Mouse (Mus musculus) intestine, embryonic 14.5 days (tissue): ENCODE measurements around the gene Nos1ap. TPM values are rescaled to one million over a fixed set of nuclear protein-coding genes. Genes with fewer than 3 reads are reported as not detected.

Experiments
- ATAC-seq: fragments of 200-750 bp; cut with Nextera tagmentation; replicated peaks from 2 replicates; pipeline ENCODE4 v1.8.0; 2017; ENCODE audit warnings: low read depth, moderate number of reproducible peaks, moderate TSS enrichment, moderate library complexity; ENCODE audit not compliant: low FRiP score, low TSS enrichment
- DNase-seq: peaks from one replicate; pipeline ENCODE4 v3.0.0-alpha.2; 2018; ENCODE audit warnings: low spot score
- H3K27ac ChIP-seq: fragments of 300-500 bp; sonication (generic); 2 replicates; pipeline ENCODE4 v1.5.1; 2014; ENCODE audit warnings: low read depth, mild to moderate bottlenecking, control low read depth
- H3K27me3 ChIP-seq: fragments of 300-500 bp; sonication (generic); replicated peaks from 2 replicates; pipeline ENCODE4 v1.6.1; 2014; ENCODE audit warnings: low read length, control low read depth; ENCODE audit not compliant: control insufficient read depth, insufficient read depth
- H3K36me3 ChIP-seq: fragments of 300-500 bp; sonication (generic); 2 replicates; pipeline ENCODE4 v1.6.1; 2014; ENCODE audit warnings: low read length, control low read depth; ENCODE audit not compliant: control insufficient read depth, insufficient read depth
- H3K4me1 ChIP-seq: fragments of 300-500 bp; sonication (generic); replicated peaks from 2 replicates; pipeline ENCODE4 v1.6.1; 2014; ENCODE audit warnings: low read length, control low read depth, mixed read lengths; ENCODE audit not compliant: control insufficient read depth, insufficient read depth
- H3K4me2 ChIP-seq: fragments of 300-500 bp; sonication (generic); 2 replicates; pipeline ENCODE4 v1.6.1; 2014; ENCODE audit warnings: low read length
- H3K4me3 ChIP-seq: fragments of 300-500 bp; sonication (generic); 2 replicates; pipeline ENCODE4 v1.5.1; 2014; ENCODE audit warnings: low read depth, low read length, control low read depth, mixed read lengths
- H3K9ac ChIP-seq: fragments of 300-500 bp; sonication (generic); 2 replicates; pipeline ENCODE4 v1.6.1; 2014; ENCODE audit warnings: mild to moderate bottlenecking, low read length
- H3K9me3 ChIP-seq: fragments of 300-500 bp; sonication (generic); 2 replicates; pipeline ENCODE4 v1.6.1; 2016; ENCODE audit warnings: low read length, control low read depth; ENCODE audit not compliant: control insufficient read depth
- WGBS: fragments of 180-500 bp; shearing (Covaris S2); extraction: QIAGEN DNeasy Blood & Tissue Kit; methylation state at CpG from one replicate; pipeline ENCODE4 v1.1.7; 2014; 5-methylcytosine and 5-hydroxymethylcytosine counted together
- polyA plus RNA-seq: library from polyadenylated mRNA; unstranded; fragments of >200 nt; fragmentation: Nextera tagmentation; extraction: Ambion mirVana; gene quantifications from 2 replicates; pipeline ENCODE4 v1.2.1, GENCODE M21; 2014

Gene Nos1ap
- polyA plus RNA-seq, 1 experiment from 2014 or later, result 12.1 TPM

- Histone ChIP-seq H3K4me2 (no peak overlapping the region), H3K9ac (no peak overlapping the region), H3K36me3 (no peaks in the 10 kb centered on the region), H3K9me3 (no peaks in the 10 kb centered on the region), H3K4me3 (no peak overlapping the region), H3K27ac (no peak overlapping the region), H3K27me3 (no peaks in the 10 kb centered on the region), H3K4me1 (peaks cover 11% of the 10 kb centered on the region)
- ATAC-seq (no peak), DNase-seq (no peak)
- WGBS, result 68% methylated on average over 3 of the region's 3 CpGs
These were observed 78.9 kb downstream of the Nos1ap start for GRCm38 (mm10) chr1:170510595-170511240.

GRCm38 (mm10) chr1:170506309-170506708, 83.4 kb downstream of the Nos1ap start:
- WGBS, result 55% methylated on average over 6 of the region's 6 CpGs
- Histone ChIP-seq H3K27ac (no peak overlapping the region), H3K4me2 (no peak overlapping the region), H3K27me3 (no peaks in the 10 kb centered on the region), H3K4me3 (no peak overlapping the region), H3K9me3 (no peaks in the 10 kb centered on the region), H3K9ac (no peak overlapping the region), H3K4me1 (peaks cover 36% of the 10 kb centered on the region), H3K36me3 (no peaks in the 10 kb centered on the region)
- DNase-seq (no peak), ATAC-seq (no peak)

GRCm38 (mm10) chr1:170505107-170505506, 84.6 kb downstream of the Nos1ap start:
- no peaks in the 10 kb centered on the region for H3K9me3 ChIP-seq
- no peak overlapping the region for H3K4me2 ChIP-seq
- H3K4me3 ChIP-seq, result no peak overlapping the region
- 58% methylated on average over 3 of the region's 3 CpGs for WGBS
- ATAC-seq (no peak), DNase-seq (no peak)
- H3K36me3 ChIP-seq, result no peaks in the 10 kb centered on the region
- peaks cover 37% of the 10 kb centered on the region for H3K4me1 ChIP-seq
- no peak overlapping the region for H3K27ac ChIP-seq
- no peaks in the 10 kb centered on the region for H3K27me3 ChIP-seq
- H3K9ac ChIP-seq, result no peak overlapping the region

- DNase-seq (no peak), ATAC-seq (no peak)
- Histone ChIP-seq H3K9me3 (no peaks in the 10 kb centered on the region), H3K27ac (no peak overlapping the region), H3K4me1 (peaks cover 44% of the 10 kb centered on the region), H3K4me2 (no peak overlapping the region), H3K27me3 (no peaks in the 10 kb centered on the region), H3K9ac (no peak overlapping the region), H3K36me3 (no peaks in the 10 kb centered on the region), H3K4me3 (no peak overlapping the region)
- 64% methylated on average over 4 of the region's 4 CpGs for WGBS
These were observed 85.3 kb downstream of the Nos1ap start for GRCm38 (mm10) chr1:170504378-170504777.

GRCm38 (mm10) chr1:170503277-170503739, 86.4 kb downstream of the Nos1ap start:
- Histone ChIP-seq H3K9ac (no peak overlapping the region), H3K27ac (no peak overlapping the region), H3K4me3 (no peak overlapping the region), H3K9me3 (no peaks in the 10 kb centered on the region), H3K36me3 (no peaks in the 10 kb centered on the region), H3K4me1 (peaks cover 44% of the 10 kb centered on the region), H3K27me3 (no peaks in the 10 kb centered on the region), H3K4me2 (no peak overlapping the region)
- DNase-seq (no peak), ATAC-seq (no peak)
- 55% methylated on average over 4 of the region's 4 CpGs for WGBS

DNA sequence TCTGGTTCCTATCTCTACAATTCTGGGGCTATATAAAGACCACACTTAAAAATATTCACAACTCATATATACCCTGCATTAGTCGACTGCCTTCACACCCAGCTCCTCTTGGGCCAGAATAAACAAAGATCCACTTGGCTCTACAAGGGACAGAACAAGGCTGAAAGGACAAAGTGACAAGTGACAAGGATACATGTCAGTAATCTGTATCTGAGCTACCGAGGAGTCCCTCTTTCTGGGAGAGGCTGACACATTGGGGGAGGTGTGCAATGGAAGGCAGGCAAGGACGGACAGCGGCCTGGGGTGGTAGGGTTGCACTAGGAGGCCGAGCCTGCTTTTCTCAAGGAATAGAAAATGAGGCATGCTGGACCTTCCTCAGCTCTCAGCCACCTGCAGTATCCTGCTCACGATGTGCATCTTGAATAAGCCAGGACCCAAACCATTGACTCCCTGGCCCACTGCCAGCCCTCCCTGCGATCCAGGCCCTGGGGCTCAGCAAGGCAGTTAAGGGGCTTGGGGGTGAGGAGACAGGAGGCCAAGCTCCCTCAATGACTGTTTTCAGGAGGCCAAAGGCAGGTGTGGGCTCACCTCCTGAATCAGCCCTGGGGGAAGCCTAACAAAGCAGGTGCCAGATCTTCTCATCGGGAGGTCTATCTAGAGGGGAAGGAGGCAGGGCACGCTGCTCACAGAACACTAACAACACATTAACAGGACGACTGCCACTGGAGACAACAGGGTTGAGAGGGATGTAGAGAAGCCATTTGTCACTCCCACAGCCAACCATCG, 87.0 kb downstream of the Nos1ap start:
- no peak for DNase-seq
- no peak overlapping the region for H3K9ac ChIP-seq
- no peak overlapping the region for H3K4me2 ChIP-seq

GRCm38 (mm10) chr1:170501970-170502369, 87.7 kb downstream of the Nos1ap start:
- Histone ChIP-seq H3K9me3 (no peaks in the 10 kb centered on the region), H3K27ac (no peak overlapping the region), H3K4me1 (peaks cover 44% of the 10 kb centered on the region), H3K9ac (no peak overlapping the region), H3K36me3 (no peaks in the 10 kb centered on the region), H3K4me3 (no peak overlapping the region), H3K27me3 (no peaks in the 10 kb centered on the region), H3K4me2 (no peak overlapping the region)
- DNase-seq, result no peak
- no peak for ATAC-seq
- WGBS, result 93% methylated on average over 1 of the region's 1 CpGs

More for the DNA sequence above, 87.0 kb downstream of the Nos1ap start:
- H3K4me3 ChIP-seq, result no peak overlapping the region
- no peaks in the 10 kb centered on the region for H3K27me3 ChIP-seq
- no peak for ATAC-seq
- no peaks in the 10 kb centered on the region for H3K9me3 ChIP-seq
- H3K27ac ChIP-seq, result no peak overlapping the region
- H3K36me3 ChIP-seq, result no peaks in the 10 kb centered on the region
- WGBS, result 43% methylated on average over 11 of the region's 11 CpGs
- peaks cover 44% of the 10 kb centered on the region for H3K4me1 ChIP-seq

DNA sequence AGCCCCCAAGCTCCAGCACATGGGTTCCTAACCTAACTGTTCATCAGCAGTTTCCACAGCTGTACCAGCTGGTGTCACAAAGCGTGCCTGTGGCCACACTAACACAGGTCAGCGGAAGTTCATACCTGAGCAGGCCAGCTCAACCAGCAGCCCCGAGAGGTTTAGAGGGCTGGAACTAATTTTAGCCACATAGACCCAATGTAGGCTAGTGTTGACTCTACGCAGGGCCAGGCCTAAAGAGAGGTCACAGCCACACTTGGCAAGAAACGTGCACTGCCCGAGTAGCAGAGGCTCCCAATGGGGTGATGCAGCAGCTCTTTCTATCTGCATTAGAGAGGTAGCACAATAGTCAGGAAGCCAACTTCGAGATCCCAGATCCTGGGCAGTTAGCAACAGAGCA, 88.1 kb downstream of the Nos1ap start:
- H3K4me3 ChIP-seq, result no peak overlapping the region
- H3K27ac ChIP-seq, result no peak overlapping the region
- H3K36me3 ChIP-seq, result no peaks in the 10 kb centered on the region
- 88% methylated on average over 7 of the region's 7 CpGs for WGBS
- H3K9ac ChIP-seq, result no peak overlapping the region
- H3K4me2 ChIP-seq, result no peak overlapping the region
- DNase-seq, result no peak
- no peaks in the 10 kb centered on the region for H3K9me3 ChIP-seq
- H3K27me3 ChIP-seq, result no peaks in the 10 kb centered on the region
- H3K4me1 ChIP-seq, result peaks cover 41% of the 10 kb centered on the region
- no peak for ATAC-seq
